Comparison of ENCODE assay signal across 8 mouse cellular contexts in the genomic region with DNA sequence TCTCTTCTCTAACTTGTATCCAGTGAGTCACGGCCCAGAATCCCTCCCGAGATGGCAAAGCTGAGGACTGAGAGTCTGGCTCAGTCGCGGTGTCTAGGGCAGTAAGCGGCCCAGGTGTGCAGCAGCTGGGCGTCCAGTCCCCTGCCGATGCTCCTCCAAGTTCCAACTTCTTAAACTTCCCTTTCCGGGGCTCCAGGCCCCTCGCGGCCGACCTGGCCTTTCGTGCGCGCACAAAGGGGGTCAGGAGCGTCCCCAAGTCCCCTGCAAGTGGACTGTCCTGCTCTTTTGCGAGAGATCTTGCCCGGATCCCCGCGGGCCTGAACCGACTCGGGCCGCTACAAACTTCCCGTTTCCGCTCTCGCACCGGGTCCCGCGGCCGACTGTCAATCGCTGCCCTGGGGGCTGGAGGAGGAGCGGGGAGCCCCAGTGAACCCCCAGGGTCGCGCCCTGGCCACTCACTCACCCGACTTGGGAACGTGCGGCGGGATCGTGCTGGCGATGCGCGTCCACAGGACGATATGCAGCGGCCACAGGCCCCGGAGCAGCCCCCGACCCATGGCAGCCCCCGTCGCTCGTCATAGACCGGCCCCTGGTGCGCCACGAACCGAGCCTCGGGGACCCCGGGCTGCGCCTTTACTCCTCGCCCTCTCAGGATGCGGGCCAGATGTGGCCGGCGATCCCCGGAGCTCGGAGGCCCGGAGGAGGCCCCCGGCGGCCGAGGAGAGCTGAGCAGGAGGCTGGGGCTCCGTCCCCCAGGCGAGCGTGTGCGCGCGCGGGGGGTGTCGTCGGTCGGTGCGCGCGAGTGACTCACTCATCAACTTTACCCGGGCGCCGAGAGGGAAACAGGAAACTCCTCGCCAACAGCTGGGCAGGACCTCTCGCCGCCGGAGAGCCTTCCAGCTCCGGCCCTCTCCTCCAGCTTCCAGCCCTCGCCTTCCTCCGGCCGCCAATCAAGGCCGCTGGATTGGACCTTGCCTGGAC. TPM values are rescaled to one million over a fixed set of nuclear protein-coding genes. Genes with fewer than 3 reads are reported as not detected.
DNase-seq lines count a peak whose midpoint lies in the region; ATAC-seq and TF ChIP-seq lines count a peak whose summit lies in the region.

A gene (minus strand): TSS at position 880 of the 981 bp plus-strand sequence.

- TF ChIP-seq POLR2A in embryonic fibroblast, embryonic 13.5 days (IDR thresholded peaks at IDR 0.05; ENCODE audit: low read depth, low read length) = peak; percentile 62
- TF ChIP-seq POLR2A in myocyte (IDR thresholded peaks at IDR 0.05; ENCODE audit: insufficient read length, low read depth) = peak; percentile 82

- no peak for TF ChIP-seq CTCF in embryonic fibroblast, embryonic 13.5 days (IDR thresholded peaks at IDR 0.05; ENCODE audit: borderline replicate concordance, insufficient read depth, low read length)

- H3K9me3 ChIP-seq in heart, embryonic 11.5 days (replicated peaks; ENCODE audit: control insufficient read depth, low read length) = no peaks in the 10 kb centered on the region
- no peaks in the 10 kb centered on the region for H3K9me3 ChIP-seq in kidney, embryonic 14.5 days (ENCODE audit: control insufficient read depth, low read length)
- no peaks in the 10 kb centered on the region for H3K9me3 ChIP-seq in liver, embryonic 12.5 days (replicated peaks)

- peak within 1 kb of the TSS; percentile 92 for H3K9ac ChIP-seq in heart, embryonic 11.5 days (ENCODE audit: low read depth, low read length)
- peak within 1 kb of the TSS; percentile 88 for H3K9ac ChIP-seq in kidney, embryonic 14.5 days (ENCODE audit: low read depth, low read length)
- H3K9ac ChIP-seq in liver, embryonic 12.5 days = peak within 1 kb of the TSS; percentile 74

- ATAC-seq in heart, embryonic 11.5 days (replicated peaks; ENCODE audit: insufficient number of reproducible peaks, low FRiP score, low TSS enrichment) = peak; percentile 83
- ATAC-seq in kidney, embryonic 14.5 days (ENCODE audit: low FRiP score, low TSS enrichment) = peak; percentile 88
- peak; percentile 66 for ATAC-seq in liver, embryonic 12.5 days

- H3K27me3 ChIP-seq in heart, embryonic 11.5 days (ENCODE audit: control insufficient read depth, insufficient read depth, low read length) = no peaks in the 10 kb centered on the region
- H3K27me3 ChIP-seq in kidney, embryonic 14.5 days (ENCODE audit: control insufficient read depth, insufficient read depth, low read length) = no peaks in the 10 kb centered on the region
- H3K27me3 ChIP-seq in liver, embryonic 12.5 days (replicated peaks) = peaks cover 6% of the 10 kb centered on the region; the same call in 1 of the 2 replicates
- H3K27me3 ChIP-seq in myocyte (ENCODE audit: control insufficient read depth, insufficient read depth, insufficient read length) = no peaks in the 10 kb centered on the region
- H3K27me3 ChIP-seq in splenic B cell, adult 2 months (ENCODE audit: control insufficient read depth, insufficient read depth, low read length, poor library complexity, severe bottlenecking) = no peaks in the 10 kb centered on the region

- H3K4me1 ChIP-seq in embryonic fibroblast, embryonic 13.5 days (ENCODE audit: control insufficient read depth, insufficient read depth, low read length) = peaks cover under 1% of the 10 kb centered on the region; the same call in 1 of the 2 replicates
- H3K4me1 ChIP-seq in heart, embryonic 11.5 days (ENCODE audit: control insufficient read depth, insufficient read depth, low read length) = no peaks in the 10 kb centered on the region
- H3K4me1 ChIP-seq in kidney, embryonic 14.5 days (ENCODE audit: control insufficient read depth, insufficient read depth, low read length) = peaks cover 22% of the 10 kb centered on the region
- peaks cover 28% of the 10 kb centered on the region for H3K4me1 ChIP-seq in liver, embryonic 12.5 days

- no peaks in the 10 kb centered on the region for H3K36me3 ChIP-seq in heart, embryonic 11.5 days (ENCODE audit: control insufficient read depth, insufficient read depth, low read length)
- no peaks in the 10 kb centered on the region for H3K36me3 ChIP-seq in kidney, embryonic 14.5 days (ENCODE audit: control insufficient read depth, insufficient read depth, low read length)
- no peaks in the 10 kb centered on the region for H3K36me3 ChIP-seq in liver, embryonic 12.5 days
- H3K36me3 ChIP-seq in myocyte (ENCODE audit: control insufficient read depth, insufficient read depth) = no peaks in the 10 kb centered on the region
- no peaks in the 10 kb centered on the region; the same call in 1 of the 2 replicates for H3K36me3 ChIP-seq in splenic B cell, adult 2 months (ENCODE audit: control insufficient read depth, insufficient read depth, low read length, poor library complexity, severe bottlenecking)

- peak within 1 kb of the TSS; percentile 92 for H3ac ChIP-seq in myocyte (ENCODE audit: control insufficient read depth, insufficient read length)

- peak within 1 kb of the TSS; percentile 94 for H3K4me3 ChIP-seq in embryonic fibroblast, embryonic 13.5 days (ENCODE audit: insufficient read depth, low read length)
- peak within 1 kb of the TSS; percentile 79 for H3K4me3 ChIP-seq in heart, embryonic 11.5 days (ENCODE audit: low read depth, low read length)
- peak within 1 kb of the TSS; percentile 87 for H3K4me3 ChIP-seq in kidney, embryonic 14.5 days (ENCODE audit: low read length)
- peak within 1 kb of the TSS; percentile 65 for H3K4me3 ChIP-seq in liver, embryonic 12.5 days
- peak within 1 kb of the TSS; percentile 54 for H3K4me3 ChIP-seq in myocyte

- DNase-seq in layer of hippocampus, adult 11-12 months (ENCODE audit: low spot score) = peak; percentile 75
- DNase-seq in layer of hippocampus, adult 9-10 months (ENCODE audit: low spot score) = no peak
- peak; percentile 89 for DNase-seq in splenic B cell, adult 2 months (ENCODE audit: low read depth, low spot score)

- H3K4me2 ChIP-seq in heart, embryonic 11.5 days = peak within 1 kb of the TSS; percentile 81
- H3K4me2 ChIP-seq in kidney, embryonic 14.5 days (replicated peaks; ENCODE audit: low read depth, low read length) = peak within 1 kb of the TSS; percentile 75
- peak within 1 kb of the TSS; percentile 78 for H3K4me2 ChIP-seq in liver, embryonic 12.5 days
- peak within 1 kb of the TSS; percentile 79 for H3K4me2 ChIP-seq in myocyte (ENCODE audit: low read depth)

- under 1% methylated on average over 90 of the region's 90 CpGs for WGBS in heart, embryonic 11.5 days (ENCODE audit: insufficient replicate concordance)
- under 1% methylated on average over 87 of the region's 90 CpGs for WGBS in kidney, embryonic 14.5 days
- WGBS in liver, embryonic 12.5 days (ENCODE audit: insufficient replicate concordance) = under 1% methylated on average over 88 of the region's 90 CpGs

- H3K27ac ChIP-seq in embryonic fibroblast, embryonic 13.5 days (ENCODE audit: insufficient read depth, low read length) = peak within 1 kb of the TSS; percentile 95
- H3K27ac ChIP-seq in heart, embryonic 11.5 days (ENCODE audit: low read depth, low read length) = peak within 1 kb of the TSS; percentile 88
- peak within 1 kb of the TSS; percentile 96 for H3K27ac ChIP-seq in kidney, embryonic 14.5 days (ENCODE audit: low read depth, low read length)
- H3K27ac ChIP-seq in liver, embryonic 12.5 days = peak within 1 kb of the TSS; percentile 72

- H3K79me2 ChIP-seq in myocyte (ENCODE audit: control insufficient read depth, insufficient read depth) = peaks cover 47% of the 10 kb centered on the region

TF ChIP-seq in myocyte, 11 proteins besides CTCF, POLR2A, EP300 and RAD21:
- TF ChIP-seq TCF12 (IDR thresholded peaks at IDR 0.05; ENCODE audit: insufficient read depth, poor library complexity, severe bottlenecking) = no peak
- peak in 2 of 3 experiments; percentile 55 to 82 for TF ChIP-seq MYOD1 (IDR thresholded peaks at IDR 0.05; ENCODE audit: control insufficient read depth in 1 of 3, insufficient read length in 2 of 3, low read depth in 2 of 3)
- TF ChIP-seq MYOG (IDR thresholded peaks at IDR 0.05; ENCODE audit: control insufficient read depth in 1 of 3, insufficient read depth in 1 of 3, insufficient read length in 2 of 3, low read depth in 2 of 3) = peak in 2 of 3 experiments; percentile 9 to 80
- TF ChIP-seq E2F4 (IDR thresholded peaks at IDR 0.05; ENCODE audit: insufficient read depth) = no peak
- TF ChIP-seq POLR2AphosphoS2 (IDR thresholded peaks at IDR 0.05; ENCODE audit: insufficient read length, low read depth) = peak; percentile 75
- TF ChIP-seq CEBPB (IDR thresholded peaks at IDR 0.05; ENCODE audit: insufficient read depth, poor library complexity, severe bottlenecking) = no peak
- TF ChIP-seq TCF3 (IDR thresholded peaks at IDR 0.05; ENCODE audit: insufficient read length, low read depth) = no peak

RNA-seq across cellular contexts. Expression of the gene that starts here (rescaled TPM):
- 91.6 and 117 TPM in 2 replicates for polyA plus RNA-seq in embryonic fibroblast, embryonic 13.5 days (2011; ENCODE audit: insufficient read length, low read depth, missing spikeins)
- 12.4 and 13.8 TPM in 2 replicates for polyA plus RNA-seq in heart, embryonic 11.5 days (2014; fragmentation: Nextera tagmentation; extraction: Ambion mirVana)
- polyA plus RNA-seq in kidney, embryonic 14.5 days (2014; fragmentation: Nextera tagmentation; extraction: Ambion mirVana) = 10.8 and 27.2 TPM in 2 replicates
- 6.9 and 7.1 TPM in 2 replicates for polyA plus RNA-seq in liver, embryonic 12.5 days (2016; fragmentation: Nextera tagmentation; extraction: Ambion mirVana)
- polyA plus RNA-seq in myocyte (2012; fragmentation: generic; extraction: Trizol) = 48.4 TPM
